Mouse (Mus musculus) stomach, postnatal 0 days (tissue): Measurements from ENCODE around the gene Irgq. TPM values are rescaled to one million over a fixed set of nuclear protein-coding genes. Genes with fewer than 3 reads are reported as not detected.

Experiments
- ATAC-seq: fragments of 200-750 bp; cut with Nextera tagmentation; 2 replicates; pipeline ENCODE4 v1.8.0; 2017; ENCODE audit not compliant: low FRiP score, low TSS enrichment
- DNase-seq: peaks from one replicate; pipeline ENCODE4 v3.0.0-alpha.2; 2016; ENCODE audit warnings: low spot score
- H3K27ac ChIP-seq: fragments of 300-500 bp; sonication (generic); replicated peaks from 2 replicates; pipeline ENCODE4 v1.5.1; 2014; ENCODE audit warnings: mild to moderate bottlenecking, control low read depth
- H3K27me3 ChIP-seq: fragments of 300-500 bp; sonication (generic); 2 replicates; pipeline ENCODE4 v1.6.1; 2014; ENCODE audit warnings: low read length; ENCODE audit not compliant: control insufficient read depth, insufficient read depth
- H3K36me3 ChIP-seq: fragments of 300-500 bp; sonication (generic); 2 replicates; pipeline ENCODE4 v1.6.1; 2014; ENCODE audit warnings: low read length, mixed read lengths; ENCODE audit not compliant: control insufficient read depth, insufficient read depth
- H3K4me1 ChIP-seq: fragments of 300-500 bp; sonication (generic); replicated peaks from 2 replicates; pipeline ENCODE4 v1.6.1; 2014; ENCODE audit warnings: antibody characterized with exemption; ENCODE audit not compliant: control insufficient read depth, insufficient read depth
- H3K4me2 ChIP-seq: fragments of 300-500 bp; sonication (generic); replicated peaks from 2 replicates; pipeline ENCODE4 v1.6.1; 2014; ENCODE audit warnings: low read depth, mild to moderate bottlenecking, control low read depth, moderate library complexity
- H3K4me3 ChIP-seq: fragments of 300-500 bp; sonication (generic); 2 replicates; pipeline ENCODE4 v1.5.1; 2014; ENCODE audit warnings: low read depth, low read length, control low read depth
- H3K9ac ChIP-seq: fragments of 300-500 bp; sonication (generic); 2 replicates; pipeline ENCODE4 v1.6.1; 2014; ENCODE audit warnings: mild to moderate bottlenecking, low read length, control low read depth, mixed read lengths
- H3K9me3 ChIP-seq: fragments of 300-500 bp; sonication (generic); 2 replicates; pipeline ENCODE4 v1.6.1; 2016; ENCODE audit warnings: low read length; ENCODE audit not compliant: control insufficient read depth
- CTCF ChIP-seq: IDR thresholded peaks from 2 replicates; pipeline ENCODE4 v1.5.1; 2016; ENCODE audit warnings: antibody characterized with exemption, low read depth, mild to moderate bottlenecking, moderate library complexity
- EP300 ChIP-seq: optimal IDR thresholded peaks from 2 replicates; pipeline ENCODE3; 2016; ENCODE audit warnings: antibody characterized with exemption
- WGBS: fragments of 180-500 bp; shearing (Covaris S2); extraction: QIAGEN DNeasy Blood & Tissue Kit; methylation state at CpG from one replicate; pipeline ENCODE4 v1.1.7; 2014; 5-methylcytosine and 5-hydroxymethylcytosine counted together
- polyA plus RNA-seq: library from polyadenylated mRNA; unstranded; fragments of >200 nt; fragmentation: Nextera tagmentation; extraction: Ambion mirVana; gene quantifications from 2 replicates; pipeline ENCODE4 v1.2.1, GENCODE M21; 2015

Gene Irgq
- polyA plus RNA-seq, 1 experiment from 2014 or later = 4.3 TPM

DNA sequence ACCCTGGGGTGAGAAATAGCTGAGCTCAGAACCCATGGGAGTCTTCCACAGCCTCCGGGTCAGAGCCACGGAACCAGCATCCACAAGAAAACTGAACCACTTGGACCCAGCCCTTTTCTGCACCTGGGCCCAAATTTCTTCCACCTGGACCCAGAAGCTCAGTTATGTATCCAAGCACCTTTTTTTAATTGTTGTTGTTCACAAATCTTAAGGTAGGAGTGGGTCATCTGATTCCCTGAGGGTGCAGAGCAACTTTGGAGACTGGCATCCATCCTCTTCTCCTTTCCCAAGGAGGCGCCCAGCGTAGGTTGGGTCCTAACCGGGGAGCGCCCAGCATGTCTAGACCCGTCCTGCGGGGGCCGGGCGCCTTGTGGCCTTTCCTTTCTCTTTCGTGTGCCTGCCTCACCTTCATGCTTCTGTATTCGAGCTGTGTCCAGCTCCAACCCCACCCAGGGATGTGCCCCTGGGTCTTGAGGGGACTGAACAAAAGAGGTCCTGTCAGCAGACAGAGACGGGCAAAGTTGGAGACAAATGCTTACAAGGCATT, 15.7 kb downstream of the Irgq start, which contains the start of the genes Pinlyp and Xrcc1:
Gene Pinlyp, minus strand, starts transcription at position 51 of the 547 bp plus-strand sequence.
Gene Xrcc1, plus strand, starts transcription at position 222 of the 547 bp plus-strand sequence.
- ATAC-seq (0 out of 2 replicates have a peak, but pooled peaks have one; percentile 11), DNase-seq (peak; percentile 35)
- Histone ChIP-seq H3K9ac (peak within 1 kb of the TSS; percentile 75), H3K4me3 (peak within 1 kb of the TSS; percentile 60), H3K9me3 (no peaks in the 10 kb centered on the region), H3K4me1 (peaks cover 3% of the 10 kb centered on the region; the same call in 1 of the 2 replicates), H3K4me2 (peak within 1 kb of the TSS; percentile 63), H3K27ac (peak within 1 kb of the TSS; percentile 90), H3K27me3 (no peaks in the 10 kb centered on the region), H3K36me3 (no peaks in the 10 kb centered on the region)
- TF ChIP-seq EP300 (no peak), CTCF (no peak)
- WGBS = 28% methylated on average over 13 of the region's 13 CpGs

GRCm38 (mm10) chr7:24546634-24547389, 16.3 kb downstream of the Irgq start:
- WGBS = 1% methylated on average over 54 of the region's 57 CpGs
- no peaks in the 10 kb centered on the region for H3K9me3 ChIP-seq
- no peak for TF ChIP-seq CTCF
- no peak for TF ChIP-seq EP300
- H3K4me2 ChIP-seq = peak overlapping the region; percentile 63
- DNase-seq = peak; percentile 100
- peak overlapping the region; percentile 75 for H3K9ac ChIP-seq
- peak overlapping the region; percentile 90 for H3K27ac ChIP-seq
- H3K4me1 ChIP-seq = peaks cover 3% of the 10 kb centered on the region; the same call in 1 of the 2 replicates
- H3K4me3 ChIP-seq = peak overlapping the region; percentile 60
- ATAC-seq = peak; percentile 99
- H3K27me3 ChIP-seq = no peaks in the 10 kb centered on the region
- no peaks in the 10 kb centered on the region for H3K36me3 ChIP-seq

DNA sequence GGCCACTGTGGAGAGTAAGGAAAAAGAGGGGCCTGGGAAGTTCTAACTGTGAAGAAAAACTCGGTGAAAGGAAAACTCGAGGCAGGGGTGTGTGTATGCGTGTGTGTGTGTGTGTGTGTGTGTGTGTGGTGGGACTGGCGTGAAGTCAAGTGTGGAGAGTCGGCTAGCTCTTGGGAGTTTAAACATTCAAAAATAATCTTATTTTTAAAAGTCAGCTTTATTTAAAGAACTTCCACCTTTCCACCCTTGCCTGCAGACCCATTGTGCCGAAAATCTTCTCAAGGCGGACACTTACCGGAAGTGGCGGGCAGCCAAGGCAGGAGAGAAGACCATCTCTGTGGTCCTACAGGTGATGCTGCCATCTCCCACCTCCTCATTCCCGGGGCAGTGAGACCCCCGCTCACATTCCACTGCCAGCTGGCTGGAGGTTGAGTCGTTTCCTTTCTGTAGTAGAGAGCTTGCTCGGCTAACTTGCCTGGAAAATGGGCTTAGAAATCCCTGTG, 17.1 kb downstream of the Irgq start:
- peaks cover 4% of the 10 kb centered on the region for H3K36me3 ChIP-seq
- no peak for DNase-seq
- H3K4me3 ChIP-seq = peak overlapping the region; percentile 60
- ATAC-seq = no peak
- H3K4me2 ChIP-seq = peak overlapping the region; percentile 63
- no peaks in the 10 kb centered on the region for H3K27me3 ChIP-seq
- H3K4me1 ChIP-seq = peaks cover 3% of the 10 kb centered on the region; the same call in 1 of the 2 replicates
- no peak for TF ChIP-seq CTCF
- no peak for TF ChIP-seq EP300
- no peak overlapping the region for H3K27ac ChIP-seq
- H3K9ac ChIP-seq = peak overlapping the region; percentile 75
- no peaks in the 10 kb centered on the region for H3K9me3 ChIP-seq
- WGBS = 15% methylated on average over 13 of the region's 13 CpGs

- no peak overlapping the region for H3K4me3 ChIP-seq
- H3K9ac ChIP-seq = no peak overlapping the region
- 85% methylated on average over 12 of the region's 12 CpGs for WGBS
- H3K4me2 ChIP-seq = no peak overlapping the region
- H3K4me1 ChIP-seq = no peaks in the 10 kb centered on the region; the same call in 1 of the 2 replicates
- DNase-seq = no peak
- H3K27me3 ChIP-seq = no peaks in the 10 kb centered on the region
- peaks cover 7% of the 10 kb centered on the region for H3K36me3 ChIP-seq
- no peak for TF ChIP-seq EP300
- no peak for TF ChIP-seq CTCF
- H3K27ac ChIP-seq = no peak overlapping the region
- H3K9me3 ChIP-seq = no peaks in the 10 kb centered on the region
- no peak for ATAC-seq
These were observed 21.7 kb downstream of the Irgq start for GRCm38 (mm10) chr7:24551985-24552759.

DNA sequence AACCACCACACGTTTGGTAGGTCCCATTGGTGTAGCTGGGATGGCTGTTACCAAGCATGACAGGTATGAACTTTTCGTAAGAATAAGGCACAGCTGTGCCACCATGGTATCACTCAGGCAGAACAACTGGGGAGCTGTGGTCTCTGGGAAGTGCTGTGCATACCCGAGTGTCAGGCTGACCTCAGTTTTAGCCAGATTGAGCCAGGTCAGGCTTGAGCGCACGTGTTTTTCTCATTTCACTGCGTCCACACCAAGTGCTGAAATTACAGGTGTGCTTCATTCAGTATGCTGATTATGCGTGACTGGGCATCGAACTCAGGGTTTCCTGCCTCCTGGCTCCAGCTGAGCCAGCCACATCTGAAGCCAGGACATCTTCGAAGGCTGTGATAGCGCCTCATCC, 25.3 kb downstream of the Irgq start:
- H3K27ac ChIP-seq = no peak overlapping the region
- WGBS = 93% methylated on average over 10 of the region's 10 CpGs
- H3K4me1 ChIP-seq = no peaks in the 10 kb centered on the region
- no peaks in the 10 kb centered on the region for H3K27me3 ChIP-seq
- H3K4me2 ChIP-seq = no peak overlapping the region
- no peak for DNase-seq
- no peak for ATAC-seq
- H3K9ac ChIP-seq = no peak overlapping the region
- no peak for TF ChIP-seq CTCF
- TF ChIP-seq EP300 = no peak
- peaks cover 7% of the 10 kb centered on the region for H3K36me3 ChIP-seq
- H3K4me3 ChIP-seq = no peak overlapping the region
- H3K9me3 ChIP-seq = no peaks in the 10 kb centered on the region
